Mouse (Mus musculus) left cerebral cortex, postnatal 4 days (tissue): ENCODE measurements at regions not wholly inside any gene's neighbourhood (a gene's known extent, or its start where the extent isn't known, plus 50 kb on each side); places are given as distances from the start of the nearest gene placed in this dataset.

Experiments
- DNase-seq: peaks from one replicate; pipeline ENCODE4 v3.0.0-alpha.2; 2022
- intact Hi-C: fragments of 180-260 bp; cut with DNase I; formaldehyde crosslinking; loops from one replicate; pipeline ENCODE4 v1.15.1; 2025

- intact Hi-C loops: no loop called here
- DNase-seq: peak; percentile 22
Observed at GRCm38 (mm10) chr12:97360656-97361055, 898.6 kb downstream of the Galc start.

- intact Hi-C loops: no loop called here
- peak; percentile 7 for DNase-seq
Observed at GRCm38 (mm10) chr12:97326582-97326981, 932.7 kb downstream of the Galc start.

- intact Hi-C loops: no loop called here
- DNase-seq: no peak
Observed at GRCm38 (mm10) chr12:97312282-97313040, 946.8 kb downstream of the Galc start.

- intact Hi-C loops: no loop called here
Observed at GRCm38 (mm10) chr12:97278792-97279191, 980.5 kb downstream of the Galc start.

GRCm38 (mm10) chr12:97278331-97278730 is 980.9 kb downstream of the Galc start:
- DNase-seq: peak; percentile 1
- intact Hi-C loops: no loop called here

More at GRCm38 (mm10) chr12:97278792-97279191, 980.5 kb downstream of the Galc start:
- no peak for DNase-seq
